Mouse (Mus musculus): ENCODE data around the gene Vmn2r31.
"Not testable (repeated sequence)": the region's sequence is repeated elsewhere in the genome, so short reads cannot be mapped to it uniquely, and the experiment has no call there.

DNA sequence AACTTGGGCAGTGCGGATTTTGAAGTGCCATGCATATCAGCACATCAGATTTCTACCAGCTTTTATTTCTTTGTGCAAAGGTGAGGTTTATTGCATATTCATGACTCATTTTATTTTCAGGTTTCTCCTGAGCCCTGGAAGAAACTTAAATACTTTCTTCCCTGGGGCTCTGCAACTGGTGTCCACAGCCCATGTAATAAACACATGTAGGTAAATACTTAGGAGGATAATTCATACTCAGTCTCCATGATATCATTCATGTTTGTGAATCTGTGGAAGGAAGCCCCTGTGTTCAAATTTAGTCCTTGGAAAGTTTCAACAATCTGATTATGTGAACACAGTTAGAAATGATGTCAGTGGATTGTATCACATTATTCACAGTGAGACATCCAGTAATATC lies 62.0 kb downstream of the Vmn2r31 start, which contains the start of gene Vmn2r30:
- TF ChIP-seq CTCF (IDR thresholded peaks at IDR 0.05; ENCODE audit: control insufficient read depth, insufficient read depth, low read length); POLR2A (IDR thresholded peaks at IDR 0.05; ENCODE audit: borderline replicate concordance, control insufficient read depth, low read depth, low read length): not testable (repeated sequence)
